Mouse (Mus musculus) c-Kit-positive CD71-positive TER-119-negative erythroid progenitor cells, embryonic 14.5 days (primary cell): ENCODE data around the gene Pak1ip1.
A peak's percentile ranks its signal among the peaks of the same experiment; 100 is the strongest.

Experiments
- DNase-seq: peaks from one replicate; pipeline ENCODE4 v3.0.0-alpha.2; 2013; ENCODE audit warnings: low read depth

Pak1ip1 gene

DNA sequence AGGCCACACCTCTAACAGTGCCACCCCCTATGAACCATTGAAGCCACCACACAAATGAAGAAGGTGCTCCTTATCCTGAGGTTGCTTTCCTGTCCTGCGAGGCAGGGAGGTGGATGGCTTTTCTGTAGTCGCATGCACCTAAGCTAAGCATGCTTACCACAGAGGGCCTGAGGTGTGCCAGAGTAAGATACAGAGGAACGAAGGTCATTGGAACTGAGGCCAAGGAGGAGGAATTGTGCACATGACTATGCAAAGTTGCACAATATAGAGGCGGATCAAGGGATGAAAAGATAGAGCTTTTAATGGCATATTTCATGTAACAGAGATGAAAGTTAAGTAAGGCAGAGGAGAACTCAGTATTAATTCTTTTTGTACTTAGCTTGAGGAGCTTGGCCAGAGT, 5.4 kb downstream of the Pak1ip1 start:
- DNase-seq: no peak

- no peak for DNase-seq
These were observed 7.4 kb downstream of the Pak1ip1 start for GRCm38 (mm10) chr13:41008271-41008670.

DNA sequence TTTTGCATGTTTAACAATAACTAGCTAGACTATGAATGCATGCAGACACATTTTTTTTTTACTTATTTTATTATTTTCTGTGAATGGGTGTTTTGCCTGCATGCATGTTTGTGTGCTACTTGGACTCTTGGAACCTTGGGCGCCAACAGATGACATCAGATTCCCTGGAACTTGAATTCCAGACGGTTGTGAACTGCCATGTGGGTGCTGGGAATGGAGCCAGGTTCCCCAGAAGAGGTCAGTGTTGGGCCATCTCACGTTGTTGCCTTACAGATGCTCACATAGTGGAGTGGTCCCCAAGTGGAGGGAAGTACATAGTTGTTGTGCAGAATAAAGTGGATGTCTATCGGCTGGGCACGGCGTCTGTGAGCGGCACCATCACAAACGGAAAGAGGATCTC, 8.1 kb downstream of the Pak1ip1 start:
- no peak for DNase-seq

GRCm38 (mm10) chr13:41015829-41016634, 15.2 kb downstream of the Pak1ip1 start, which contains the start of gene Tmem14c:
TSS of gene Tmem14c (plus strand) at chr13:41016292.
- DNase-seq: peak; percentile 88

- DNase-seq: no peak
These were observed 16.1 kb downstream of the Pak1ip1 start for GRCm38 (mm10) chr13:41016797-41017405.

DNA sequence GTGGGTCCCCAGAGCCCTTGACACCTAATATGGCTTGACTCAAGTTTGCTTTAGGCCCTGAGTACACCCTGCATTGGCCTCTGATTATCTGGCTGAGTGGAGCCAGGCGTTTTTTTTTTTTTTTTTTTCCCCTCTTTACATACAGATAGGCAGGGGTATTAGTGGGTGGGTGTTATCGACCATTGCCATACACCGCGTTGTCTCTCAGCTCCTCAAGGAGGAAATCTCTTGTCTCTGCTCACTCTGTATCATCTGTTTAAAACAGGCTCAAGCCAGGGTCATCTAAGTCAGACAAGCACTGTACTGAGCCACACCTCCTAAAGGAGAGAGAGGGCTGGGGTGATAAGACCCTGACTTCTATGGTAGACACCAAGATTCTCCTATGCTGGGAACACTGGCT, 17.0 kb downstream of the Pak1ip1 start:
- DNase-seq: peak; percentile 85

DNA sequence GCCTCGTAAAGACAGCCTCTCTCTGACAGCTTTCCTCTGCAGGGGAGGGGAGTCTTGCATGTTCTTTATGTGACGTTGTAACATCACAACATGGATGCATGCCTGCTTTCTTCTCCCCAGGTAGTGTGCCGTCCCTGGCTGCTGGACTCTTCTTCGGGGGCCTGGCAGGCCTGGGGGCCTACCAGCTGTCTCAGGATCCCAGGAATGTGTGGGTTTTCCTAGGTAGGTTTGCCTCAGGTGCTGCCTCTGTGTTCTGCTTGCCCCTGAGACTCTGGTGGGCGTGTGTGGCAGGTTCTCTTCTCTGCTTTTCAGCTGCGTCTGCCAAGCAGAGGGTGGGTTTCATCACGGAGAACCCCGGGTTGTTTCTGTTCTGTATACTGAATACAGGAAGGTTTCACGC, 17.4 kb downstream of the Pak1ip1 start:
- DNase-seq: no peak

GRCm38 (mm10) chr13:41018756-41019591, 18.2 kb downstream of the Pak1ip1 start:
- no peak for DNase-seq

DNA sequence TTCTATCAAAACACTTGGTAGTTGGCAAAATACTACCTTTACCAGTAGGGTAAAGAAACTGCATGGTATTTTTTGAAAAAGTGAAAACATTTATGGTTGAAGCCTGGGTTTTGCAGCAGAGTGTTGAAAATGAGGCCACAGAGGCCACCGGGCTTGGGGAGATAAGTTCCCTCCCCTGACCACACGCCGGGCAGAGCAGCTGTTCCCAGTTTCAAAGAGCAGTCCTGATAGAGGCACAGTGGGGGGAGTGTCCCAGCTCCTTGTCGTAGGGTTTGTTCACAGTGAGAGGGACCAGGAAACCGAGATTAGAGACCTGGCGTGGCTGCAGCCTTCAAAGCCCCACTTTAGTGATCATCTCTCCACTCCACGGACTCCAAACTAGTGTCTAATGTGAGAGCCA, 19.7 kb downstream of the Pak1ip1 start:
- DNase-seq: peak; percentile 70

GRCm38 (mm10) chr13:41021607-41022006, 20.8 kb downstream of the Pak1ip1 start:
- DNase-seq: no peak

DNA sequence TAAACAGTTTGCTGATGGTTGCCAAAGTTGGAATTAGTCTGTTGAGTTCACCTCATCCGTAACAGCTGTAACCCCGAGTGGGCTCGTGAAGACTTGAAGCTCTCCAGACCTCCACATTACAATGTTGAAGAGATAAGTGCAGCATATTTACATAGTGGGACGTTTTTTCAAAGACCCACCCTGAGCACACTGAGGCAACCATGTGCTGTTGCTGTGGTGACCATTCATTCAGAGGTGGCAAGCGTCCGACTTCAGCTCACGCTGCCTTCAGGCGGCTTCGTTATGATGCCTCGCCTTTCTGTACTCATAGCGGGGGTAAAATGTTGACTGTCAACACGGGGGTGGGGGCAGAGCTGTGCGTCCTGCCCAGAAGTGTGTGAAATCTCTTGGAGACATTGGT, 21.3 kb downstream of the Pak1ip1 start:
- DNase-seq: no peak

DNA sequence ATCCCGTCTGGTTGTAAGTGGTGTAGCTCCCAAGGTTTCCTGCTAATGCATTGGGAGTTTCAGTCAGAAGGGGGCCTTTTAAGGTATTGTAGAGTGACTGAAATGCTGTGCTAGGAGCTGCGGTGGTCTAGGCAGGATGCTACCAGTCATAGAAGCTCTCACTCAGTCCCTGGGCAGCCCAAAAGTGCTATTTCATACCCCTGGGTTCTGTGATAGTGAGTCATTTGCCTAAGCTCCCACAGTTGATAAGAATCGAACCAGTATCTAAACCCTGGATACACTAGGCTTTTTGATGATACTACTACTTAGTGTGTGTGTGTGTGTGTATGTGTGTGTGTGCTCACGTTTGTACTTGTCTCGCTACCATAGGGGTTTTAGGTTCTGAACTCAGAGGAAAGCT, 29.3 kb downstream of the Pak1ip1 start:
- DNase-seq: no peak

- no peak for DNase-seq
These were observed 41.7 kb downstream of the Pak1ip1 start for GRCm38 (mm10) chr13:41042511-41042910.

- no peak for DNase-seq
These were observed 45.1 kb downstream of the Pak1ip1 start for GRCm38 (mm10) chr13:41045901-41046300.

GRCm38 (mm10) chr13:41047280-41047679, 46.5 kb downstream of the Pak1ip1 start:
- DNase-seq: no peak

DNA sequence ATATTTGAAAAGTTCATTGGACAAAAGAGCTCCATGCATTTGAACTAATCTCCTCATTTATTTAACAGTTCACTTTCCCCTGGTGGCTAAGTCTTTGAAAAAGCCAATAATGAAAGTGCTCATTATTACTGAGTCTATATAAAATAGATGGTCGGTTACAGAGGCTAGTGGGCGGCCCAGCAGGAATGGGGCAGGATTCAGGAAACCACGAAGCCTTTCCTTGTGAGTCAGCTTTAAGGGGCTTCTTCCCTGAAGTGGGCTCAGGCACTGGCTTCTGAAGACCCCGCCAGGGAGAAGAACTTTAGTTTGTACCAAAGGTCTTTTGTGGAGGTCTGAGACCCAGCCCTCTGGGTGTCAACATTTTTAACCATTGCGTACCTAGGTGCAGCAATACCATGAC, 51.1 kb downstream of the Pak1ip1 start:
- DNase-seq: no peak
